Mouse (Mus musculus): ENCODE measurements around the gene Gli2. TPM values are rescaled to one million over a fixed set of nuclear protein-coding genes. Genes with fewer than 3 reads are reported as not detected.

Gene Gli2
- polyA plus RNA-seq, 1 experiment from 2014 or later: 11.6 TPM

DNA sequence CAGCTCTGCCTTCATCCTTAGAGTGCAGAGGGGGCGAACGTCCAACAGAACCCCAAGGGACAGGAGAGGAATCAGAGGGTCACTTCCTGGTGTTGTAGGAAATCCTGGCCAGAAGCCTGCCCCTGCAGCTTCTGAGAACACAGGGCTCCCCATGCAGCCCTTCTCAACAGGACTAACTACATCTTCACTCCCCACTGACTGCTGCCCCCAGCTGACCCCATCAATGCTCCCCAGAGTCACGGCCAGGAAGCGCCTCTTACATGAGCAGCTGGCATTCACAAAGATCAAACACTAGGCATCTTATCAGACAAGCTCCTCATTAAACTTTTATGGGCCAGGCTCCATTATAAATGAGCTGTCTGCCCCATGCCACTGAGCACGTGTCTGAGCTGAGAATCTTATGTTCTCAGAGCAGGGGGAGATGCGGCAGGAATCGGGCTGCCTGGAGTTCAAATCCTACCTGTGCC is 172.6 kb downstream of the Gli2 start:
- no peak for ATAC-seq (replicated peaks; ENCODE audit: low FRiP score, low TSS enrichment, low read depth)
- 56% methylated on average over 7 of the region's 7 CpGs for WGBS

DNA sequence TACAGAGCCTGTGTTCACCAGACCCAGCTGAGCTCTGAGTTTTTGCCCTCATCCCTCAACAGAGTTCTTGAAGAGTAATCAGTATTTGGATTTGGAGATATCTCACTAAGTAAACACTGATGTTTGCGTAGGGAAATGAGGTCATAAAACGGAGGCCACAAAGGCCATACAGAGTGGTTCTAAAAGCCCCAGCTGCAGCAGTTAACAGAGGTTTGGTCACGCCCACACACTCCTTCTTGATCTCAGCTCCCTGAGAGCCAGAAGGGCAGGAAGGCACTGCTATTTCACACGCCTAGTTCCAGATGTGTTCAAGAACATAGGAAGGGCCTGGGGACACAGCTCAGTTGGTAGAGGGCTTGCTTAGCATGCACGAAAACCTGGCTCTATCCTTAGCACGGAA is 175.1 kb downstream of the Gli2 start:
- Histone ChIP-seq H3K4me1 (replicated peaks; ENCODE audit: control insufficient read depth, insufficient read depth, low read length) (peaks cover 8% of the 10 kb centered on the region), H3K4me2 (ENCODE audit: low read length) (no peak overlapping the region), H3K4me3 (ENCODE audit: low read depth, low read length) (no peak overlapping the region), H3K27ac (ENCODE audit: low read depth) (no peak overlapping the region), H3K27me3 (replicated peaks; ENCODE audit: control insufficient read depth, insufficient read depth, low read length) (no peaks in the 10 kb centered on the region), H3K9ac (ENCODE audit: low read length) (no peak overlapping the region), H3K36me3 (ENCODE audit: control insufficient read depth, insufficient read depth, low read length) (0 out of 2 replicates have a peak, but pooled peaks cover 12% of the 10 kb centered on the region), H3K9me3 (ENCODE audit: control insufficient read depth, low read length) (no peaks in the 10 kb centered on the region)
- WGBS: 39% methylated on average over 6 of the region's 6 CpGs
- ATAC-seq (replicated peaks; ENCODE audit: low FRiP score, low TSS enrichment, low read depth): peak; percentile 74
- peak; percentile 63 for DNase-seq (ENCODE audit: low spot score)

More for the DNA sequence above, 172.6 kb downstream of the Gli2 start:
- Histone ChIP-seq H3K27ac (ENCODE audit: low read depth) (no peak overlapping the region), H3K9ac (ENCODE audit: low read length) (no peak overlapping the region), H3K4me2 (ENCODE audit: low read length) (no peak overlapping the region), H3K27me3 (replicated peaks; ENCODE audit: control insufficient read depth, insufficient read depth, low read length) (no peaks in the 10 kb centered on the region), H3K36me3 (ENCODE audit: control insufficient read depth, insufficient read depth, low read length) (peaks cover 11% of the 10 kb centered on the region; the same call in 1 of the 2 replicates), H3K4me3 (ENCODE audit: low read depth, low read length) (no peak overlapping the region), H3K9me3 (ENCODE audit: control insufficient read depth, low read length) (no peaks in the 10 kb centered on the region), H3K4me1 (replicated peaks; ENCODE audit: control insufficient read depth, insufficient read depth, low read length) (peaks cover 8% of the 10 kb centered on the region)
- DNase-seq (ENCODE audit: low spot score): no peak

DNA sequence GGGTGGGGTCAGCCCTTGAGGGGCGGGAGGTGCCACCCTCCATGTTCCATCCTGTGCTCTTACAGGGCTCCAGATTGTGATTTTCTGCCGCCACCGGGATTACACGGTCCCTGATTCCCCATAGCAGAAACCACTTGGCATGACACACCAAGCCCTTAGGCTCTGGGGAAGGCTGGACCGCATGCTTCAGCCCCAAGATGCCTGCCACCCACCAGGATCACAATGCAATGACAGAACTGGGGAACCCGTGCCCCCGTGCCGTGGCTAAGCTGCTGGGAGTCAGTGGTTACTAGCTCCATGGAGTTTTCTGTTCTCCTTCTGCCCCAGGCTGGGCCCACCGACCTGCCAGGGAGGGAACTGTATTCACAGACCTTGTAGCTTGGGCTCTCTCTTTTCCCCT is 178.2 kb downstream of the Gli2 start:
- H3K9me3 ChIP-seq (ENCODE audit: control insufficient read depth, low read length): no peaks in the 10 kb centered on the region
- H3K9ac ChIP-seq (ENCODE audit: low read length): no peak overlapping the region
- 94% methylated on average over 9 of the region's 9 CpGs for WGBS
- ATAC-seq (replicated peaks; ENCODE audit: low FRiP score, low TSS enrichment, low read depth) (no peak), DNase-seq (ENCODE audit: low spot score) (no peak)
- no peak overlapping the region for H3K4me3 ChIP-seq (ENCODE audit: low read depth, low read length)
- H3K4me1 ChIP-seq (replicated peaks; ENCODE audit: control insufficient read depth, insufficient read depth, low read length): peaks cover 8% of the 10 kb centered on the region
- H3K4me2 ChIP-seq (ENCODE audit: low read length): no peak overlapping the region
- H3K27me3 ChIP-seq (replicated peaks; ENCODE audit: control insufficient read depth, insufficient read depth, low read length): no peaks in the 10 kb centered on the region
- H3K27ac ChIP-seq (ENCODE audit: low read depth): no peak overlapping the region
- H3K36me3 ChIP-seq (ENCODE audit: control insufficient read depth, insufficient read depth, low read length): peaks cover 14% of the 10 kb centered on the region; the same call in 1 of the 2 replicates

DNA sequence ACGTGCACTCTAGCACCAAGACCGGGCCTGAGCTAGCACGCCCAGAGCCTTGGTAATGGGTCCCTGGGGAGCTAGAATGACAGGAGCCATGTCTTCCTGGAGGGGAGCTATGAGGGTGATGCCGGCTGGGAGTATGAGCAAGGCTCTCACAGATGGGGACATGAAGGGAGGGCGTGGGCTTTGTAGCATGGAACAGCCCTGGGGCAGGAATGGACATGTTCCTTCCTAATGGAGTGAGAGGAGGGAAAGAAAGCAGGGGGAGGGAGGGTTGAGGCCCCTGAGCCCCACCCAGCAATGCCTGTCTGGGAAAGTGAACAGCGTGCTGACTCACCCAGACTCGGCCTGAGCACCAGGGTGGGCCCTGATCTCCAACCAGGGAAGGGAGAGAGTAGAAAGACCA is 179.9 kb downstream of the Gli2 start:
- no peak overlapping the region for H3K4me3 ChIP-seq (ENCODE audit: low read depth, low read length)
- no peak overlapping the region for H3K4me2 ChIP-seq (ENCODE audit: low read length)
- no peak overlapping the region for H3K27ac ChIP-seq (ENCODE audit: low read depth)
- ATAC-seq (replicated peaks; ENCODE audit: low FRiP score, low TSS enrichment, low read depth): no peak; the same call in 1 of the 2 replicates
- 0 out of 2 replicates have a peak, but pooled peaks cover 1% of the 10 kb centered on the region for H3K4me1 ChIP-seq (replicated peaks; ENCODE audit: control insufficient read depth, insufficient read depth, low read length)
- H3K27me3 ChIP-seq (replicated peaks; ENCODE audit: control insufficient read depth, insufficient read depth, low read length): no peaks in the 10 kb centered on the region
- DNase-seq (ENCODE audit: low spot score): no peak
- H3K36me3 ChIP-seq (ENCODE audit: control insufficient read depth, insufficient read depth, low read length): peaks cover 15% of the 10 kb centered on the region; the same call in 1 of the 2 replicates
- WGBS: 78% methylated on average over 7 of the region's 7 CpGs
- H3K9me3 ChIP-seq (ENCODE audit: control insufficient read depth, low read length): no peaks in the 10 kb centered on the region
- H3K9ac ChIP-seq (ENCODE audit: low read length): no peak overlapping the region

DNA sequence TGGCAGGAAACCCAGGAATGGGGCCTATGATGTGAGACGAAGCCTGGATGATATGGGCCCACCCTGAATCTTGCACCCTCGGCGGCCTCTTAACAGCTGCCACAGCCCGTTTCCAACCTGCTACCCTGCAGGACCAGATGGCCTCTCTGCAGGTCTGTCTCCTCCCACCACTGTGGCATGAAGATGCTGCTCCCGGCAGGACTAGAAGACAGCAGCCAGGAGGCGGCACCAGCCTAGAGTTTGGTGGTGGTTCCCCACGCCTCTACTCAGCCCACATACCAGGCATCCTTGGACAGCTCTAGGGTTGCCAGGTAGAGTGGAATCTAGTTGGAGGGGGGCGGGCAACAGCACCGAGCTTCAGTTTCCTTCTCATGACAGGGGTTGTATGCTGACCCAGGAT is 188.7 kb downstream of the Gli2 start:
- Histone ChIP-seq H3K9ac (ENCODE audit: low read length) (no peak overlapping the region), H3K4me3 (ENCODE audit: low read depth, low read length) (no peak overlapping the region), H3K4me1 (replicated peaks; ENCODE audit: control insufficient read depth, insufficient read depth, low read length) (no peaks in the 10 kb centered on the region), H3K9me3 (ENCODE audit: control insufficient read depth, low read length) (no peaks in the 10 kb centered on the region), H3K27ac (ENCODE audit: low read depth) (no peak overlapping the region), H3K4me2 (ENCODE audit: low read length) (no peak overlapping the region), H3K27me3 (replicated peaks; ENCODE audit: control insufficient read depth, insufficient read depth, low read length) (no peaks in the 10 kb centered on the region), H3K36me3 (ENCODE audit: control insufficient read depth, insufficient read depth, low read length) (peaks cover 24% of the 10 kb centered on the region; the same call in 1 of the 2 replicates)
- DNase-seq (ENCODE audit: low spot score) (no peak), ATAC-seq (replicated peaks; ENCODE audit: low FRiP score, low TSS enrichment, low read depth) (no peak)
- WGBS: 72% methylated on average over 9 of the region's 9 CpGs

DNA sequence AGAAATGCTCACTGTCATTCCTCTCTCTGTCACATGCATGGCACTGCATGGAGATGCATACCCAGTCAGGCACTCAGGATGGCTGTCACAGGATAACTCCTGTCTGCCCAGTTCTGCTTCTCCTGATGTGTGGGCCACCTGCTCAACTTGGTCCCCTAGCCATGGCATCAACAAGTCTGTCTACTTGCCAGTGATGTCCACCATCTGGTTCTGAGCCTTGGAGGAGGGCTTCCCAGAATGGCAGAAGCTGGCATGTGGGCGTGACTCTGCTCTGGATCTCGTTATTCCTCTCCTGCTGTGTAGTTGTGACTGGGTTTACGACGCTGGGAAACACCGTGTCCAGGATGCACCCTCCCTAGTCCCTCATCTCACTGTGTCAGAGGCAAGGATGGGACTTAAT is 189.4 kb downstream of the Gli2 start:
- no peak overlapping the region for H3K4me2 ChIP-seq (ENCODE audit: low read length)
- H3K9ac ChIP-seq (ENCODE audit: low read length): no peak overlapping the region
- no peaks in the 10 kb centered on the region for H3K9me3 ChIP-seq (ENCODE audit: control insufficient read depth, low read length)
- no peaks in the 10 kb centered on the region for H3K4me1 ChIP-seq (replicated peaks; ENCODE audit: control insufficient read depth, insufficient read depth, low read length)
- no peak overlapping the region for H3K4me3 ChIP-seq (ENCODE audit: low read depth, low read length)
- ATAC-seq (replicated peaks; ENCODE audit: low FRiP score, low TSS enrichment, low read depth) (no peak), DNase-seq (ENCODE audit: low spot score) (no peak)
- H3K36me3 ChIP-seq (ENCODE audit: control insufficient read depth, insufficient read depth, low read length): peaks cover 24% of the 10 kb centered on the region; the same call in 1 of the 2 replicates
- WGBS: 69% methylated on average over 5 of the region's 5 CpGs
- H3K27me3 ChIP-seq (replicated peaks; ENCODE audit: control insufficient read depth, insufficient read depth, low read length): no peaks in the 10 kb centered on the region
- no peak overlapping the region for H3K27ac ChIP-seq (ENCODE audit: low read depth)

DNA sequence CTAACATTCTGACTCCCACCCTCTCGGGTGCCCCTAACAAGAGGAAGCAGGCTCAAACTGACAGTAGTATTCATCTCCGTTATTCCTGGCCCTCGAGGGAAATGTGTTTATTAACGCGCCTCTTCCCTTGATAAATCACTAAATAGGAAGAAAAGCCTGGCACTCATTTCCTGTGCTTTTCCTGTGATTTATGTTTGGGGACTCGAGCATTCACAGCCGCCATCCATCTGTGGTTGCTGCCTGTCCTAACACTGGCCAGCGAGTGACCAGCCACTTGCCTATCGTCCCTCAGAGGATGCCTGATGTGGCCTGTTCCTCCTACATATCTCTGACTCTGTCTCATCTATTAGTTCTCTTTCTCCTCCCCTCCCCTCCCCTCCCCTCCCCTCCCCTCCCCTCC is 195.3 kb downstream of the Gli2 start:
- no peak for DNase-seq (ENCODE audit: low spot score)
- WGBS: 23% methylated on average over 9 of the region's 9 CpGs

DNA sequence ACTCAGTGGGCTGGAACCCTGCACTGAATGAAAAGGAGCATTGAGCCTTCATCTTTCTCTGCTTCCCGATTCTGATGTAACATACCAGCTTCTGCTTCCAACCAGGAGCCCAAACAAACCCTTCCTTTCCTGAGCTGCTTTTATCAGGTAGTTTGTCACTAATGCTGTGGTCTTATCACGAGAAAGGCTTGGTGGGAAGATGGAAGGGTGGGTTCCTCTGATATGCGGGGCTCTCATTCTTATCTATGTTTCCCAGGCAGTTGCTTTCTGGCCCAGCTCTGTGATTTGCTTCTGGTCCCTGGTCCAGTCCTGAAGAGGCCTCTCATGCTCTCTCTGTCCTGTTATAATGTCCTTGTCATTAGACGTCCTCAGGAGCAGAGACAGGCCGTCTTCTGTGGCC is 222.8 kb downstream of the Gli2 start:
- DNase-seq (ENCODE audit: low spot score) (no peak), ATAC-seq (replicated peaks; ENCODE audit: low FRiP score, low TSS enrichment, low read depth) (no peak)
- Histone ChIP-seq H3K4me3 (ENCODE audit: low read depth, low read length) (no peak overlapping the region), H3K27ac (ENCODE audit: low read depth) (no peak overlapping the region), H3K27me3 (replicated peaks; ENCODE audit: control insufficient read depth, insufficient read depth, low read length) (0 out of 2 replicates have a peak, but pooled peaks cover 6% of the 10 kb centered on the region), H3K9me3 (ENCODE audit: control insufficient read depth, low read length) (no peaks in the 10 kb centered on the region), H3K4me1 (replicated peaks; ENCODE audit: control insufficient read depth, insufficient read depth, low read length) (0 out of 2 replicates have a peak, but pooled peaks cover 3% of the 10 kb centered on the region), H3K36me3 (ENCODE audit: control insufficient read depth, insufficient read depth, low read length) (peaks cover 20% of the 10 kb centered on the region), H3K4me2 (ENCODE audit: low read length) (no peak overlapping the region), H3K9ac (ENCODE audit: low read length) (no peak overlapping the region)
- WGBS: 62% methylated on average over 5 of the region's 5 CpGs

More for the DNA sequence above, 195.3 kb downstream of the Gli2 start:
- 0 out of 2 replicates have a peak, but pooled peaks cover 5% of the 10 kb centered on the region for H3K4me1 ChIP-seq (replicated peaks; ENCODE audit: control insufficient read depth, insufficient read depth, low read length)
- H3K27ac ChIP-seq (ENCODE audit: low read depth): no peak overlapping the region
- H3K9me3 ChIP-seq (ENCODE audit: control insufficient read depth, low read length): no peaks in the 10 kb centered on the region
- no peak for ATAC-seq (replicated peaks; ENCODE audit: low FRiP score, low TSS enrichment, low read depth)
- no peak overlapping the region for H3K4me2 ChIP-seq (ENCODE audit: low read length)
- H3K4me3 ChIP-seq (ENCODE audit: low read depth, low read length): no peak overlapping the region
- H3K27me3 ChIP-seq (replicated peaks; ENCODE audit: control insufficient read depth, insufficient read depth, low read length): no peaks in the 10 kb centered on the region
- peaks cover 26% of the 10 kb centered on the region for H3K36me3 ChIP-seq (ENCODE audit: control insufficient read depth, insufficient read depth, low read length)
- H3K9ac ChIP-seq (ENCODE audit: low read length): no peak overlapping the region

DNA sequence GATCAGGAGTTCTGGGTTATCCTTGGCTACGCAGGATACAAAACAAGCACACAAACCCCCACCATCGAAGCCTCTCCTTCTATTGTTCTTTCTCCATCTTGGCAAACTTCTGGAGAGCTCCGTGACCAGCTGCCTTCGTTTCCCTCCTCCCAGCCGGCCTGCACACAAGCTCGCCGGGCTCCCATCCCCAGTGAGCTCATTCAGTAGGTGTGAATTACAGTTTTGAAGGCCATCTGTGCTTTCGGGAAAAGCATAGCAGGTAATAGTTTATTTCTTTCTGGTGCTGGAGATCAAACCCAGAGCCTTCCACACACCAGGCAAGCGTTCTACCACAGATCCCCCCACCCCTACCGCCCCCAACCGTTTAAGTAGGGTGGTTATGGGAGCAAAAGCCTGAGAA is 226.8 kb downstream of the Gli2 start:
- Histone ChIP-seq H3K9me3 (ENCODE audit: control insufficient read depth, low read length) (no peaks in the 10 kb centered on the region), H3K27ac (ENCODE audit: low read depth) (no peak overlapping the region), H3K36me3 (ENCODE audit: control insufficient read depth, insufficient read depth, low read length) (no peaks in the 10 kb centered on the region), H3K4me2 (ENCODE audit: low read length) (no peak overlapping the region), H3K9ac (ENCODE audit: low read length) (no peak overlapping the region), H3K27me3 (replicated peaks; ENCODE audit: control insufficient read depth, insufficient read depth, low read length) (0 out of 2 replicates have a peak, but pooled peaks cover 6% of the 10 kb centered on the region), H3K4me1 (replicated peaks; ENCODE audit: control insufficient read depth, insufficient read depth, low read length) (0 out of 2 replicates have a peak, but pooled peaks cover 5% of the 10 kb centered on the region), H3K4me3 (ENCODE audit: low read depth, low read length) (no peak overlapping the region)
- no peak for DNase-seq (ENCODE audit: low spot score)
- ATAC-seq (replicated peaks; ENCODE audit: low FRiP score, low TSS enrichment, low read depth): no peak
- WGBS: 86% methylated on average over 11 of the region's 11 CpGs

Data from intestine, embryonic 14.5 days (tissue).